Mouse (Mus musculus) stomach, postnatal 0 days (tissue): ENCODE measurements around the gene Hand1.

Source experiments
- CTCF ChIP-seq: IDR thresholded peaks from 2 replicates; pipeline ENCODE4 v1.5.1; 2016; ENCODE audit warnings: antibody characterized with exemption, low read depth, mild to moderate bottlenecking, moderate library complexity
- EP300 ChIP-seq: optimal IDR thresholded peaks from 2 replicates; pipeline ENCODE3; 2016; ENCODE audit warnings: antibody characterized with exemption

GRCm38 (mm10) chr11:57837861-57838680 is 5.5 kb upstream of the Hand1 start:
- no peak for TF ChIP-seq CTCF
- TF ChIP-seq EP300, result no peak
